Mouse (Mus musculus) bone marrow, adult 2 months (tissue): ENCODE measurements around the gene Pkd1.

Source experiments
- CTCF ChIP-seq: fragments of 200-500 bp; IDR thresholded peaks from 2 replicates; pipeline ENCODE4 v1.5.1; 2011; ENCODE audit warnings: low read length, control low read depth; ENCODE audit not compliant: control insufficient read depth, insufficient read depth
- POLR2A ChIP-seq: fragments of 200-500 bp; IDR thresholded peaks from 2 replicates; pipeline ENCODE4 v1.6.1; 2011; ENCODE audit warnings: low read depth, mild to moderate bottlenecking, control low read depth, low read length, borderline replicate concordance; ENCODE audit not compliant: control insufficient read depth

DNA sequence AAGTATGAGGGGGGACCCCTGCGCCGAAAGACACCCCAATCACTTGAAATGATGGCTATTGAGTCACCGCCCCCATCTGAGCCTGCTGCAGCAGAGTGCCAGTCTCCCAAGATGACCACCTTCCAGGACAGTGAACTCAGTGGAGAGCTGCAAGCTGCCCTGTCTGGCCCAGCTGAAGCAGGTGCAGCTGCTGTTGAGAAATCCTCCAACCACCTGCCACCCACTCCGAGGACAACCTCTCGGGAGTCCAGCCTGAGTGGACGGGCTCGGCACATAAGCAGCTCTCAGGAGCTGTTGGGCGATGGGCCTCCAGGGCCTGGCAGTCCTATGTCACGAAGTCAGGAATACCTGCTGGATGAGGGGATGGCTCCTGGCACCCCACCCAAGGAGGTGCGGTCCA, 45.5 kb upstream of the Pkd1 start:
- TF ChIP-seq POLR2A (no peak), CTCF (no peak)
